Mouse (Mus musculus): ENCODE data around the gene Plce1. TPM values are rescaled to one million over a fixed set of nuclear protein-coding genes. Genes with fewer than 3 reads are reported as not detected.

Gene Plce1
- polyA plus RNA-seq, 1 experiment from 2014 or later: 3.0 TPM

- peak overlapping the region; percentile 91 for H3K4me2 ChIP-seq (ENCODE audit: low read length)
- H3K9ac ChIP-seq (ENCODE audit: low read depth, low read length): peak overlapping the region; percentile 71
- 13% methylated on average over 16 of the region's 16 CpGs for WGBS
- peak overlapping the region; percentile 62 for H3K4me3 ChIP-seq (ENCODE audit: low read length)
- peak; percentile 82 for ATAC-seq
- H3K27me3 ChIP-seq (replicated peaks; ENCODE audit: control insufficient read depth, insufficient read depth, low read length): no peaks in the 10 kb centered on the region
- no peaks in the 10 kb centered on the region for H3K9me3 ChIP-seq (ENCODE audit: control insufficient read depth, low read length)
- H3K36me3 ChIP-seq (ENCODE audit: control insufficient read depth, insufficient read depth, low read length): 0 out of 2 replicates have a peak, but pooled peaks cover 3% of the 10 kb centered on the region
- H3K4me1 ChIP-seq (ENCODE audit: control insufficient read depth, insufficient read depth, low read depth, low read length): peaks cover 9% of the 10 kb centered on the region
- H3K27ac ChIP-seq (ENCODE audit: low read depth, low read length): peak overlapping the region; percentile 60; the same call in 1 of the 2 replicates
Measured at GRCm38 (mm10) chr19:38819427-38819802, 338.5 kb downstream of the Plce1 start.

- WGBS: 91% methylated on average over 4 of the region's 4 CpGs
- no peaks in the 10 kb centered on the region for H3K27me3 ChIP-seq (replicated peaks; ENCODE audit: control insufficient read depth, insufficient read depth, low read length)
- H3K9ac ChIP-seq (ENCODE audit: low read depth, low read length): no peak overlapping the region
- peaks cover 9% of the 10 kb centered on the region for H3K4me1 ChIP-seq (ENCODE audit: control insufficient read depth, insufficient read depth, low read depth, low read length)
- no peak overlapping the region for H3K4me2 ChIP-seq (ENCODE audit: low read length)
- H3K27ac ChIP-seq (ENCODE audit: low read depth, low read length): no peak overlapping the region
- no peak for ATAC-seq
- no peaks in the 10 kb centered on the region for H3K9me3 ChIP-seq (ENCODE audit: control insufficient read depth, low read length)
- H3K36me3 ChIP-seq (ENCODE audit: control insufficient read depth, insufficient read depth, low read length): no peaks in the 10 kb centered on the region
- H3K4me3 ChIP-seq (ENCODE audit: low read length): no peak overlapping the region
Measured at GRCm38 (mm10) chr19:38820186-38820804, 339.4 kb downstream of the Plce1 start.

GRCm38 (mm10) chr19:38833224-38833623 is 352.3 kb downstream of the Plce1 start:
- ATAC-seq: no peak
- WGBS: 63% methylated on average over 1 of the region's 1 CpGs
- H3K4me1 ChIP-seq (ENCODE audit: control insufficient read depth, insufficient read depth, low read depth, low read length): peaks cover 5% of the 10 kb centered on the region
- no peak overlapping the region for H3K4me3 ChIP-seq (ENCODE audit: low read length)
- H3K27ac ChIP-seq (ENCODE audit: low read depth, low read length): no peak overlapping the region
- no peak overlapping the region for H3K4me2 ChIP-seq (ENCODE audit: low read length)
- H3K27me3 ChIP-seq (replicated peaks; ENCODE audit: control insufficient read depth, insufficient read depth, low read length): no peaks in the 10 kb centered on the region
- H3K9ac ChIP-seq (ENCODE audit: low read depth, low read length): no peak overlapping the region
- no peaks in the 10 kb centered on the region for H3K36me3 ChIP-seq (ENCODE audit: control insufficient read depth, insufficient read depth, low read length)
- no peaks in the 10 kb centered on the region for H3K9me3 ChIP-seq (ENCODE audit: control insufficient read depth, low read length)

Other genes with a start within 250 kb of the Plce1 start
- gene Lgi1, start 216.6 kb upstream of the Plce1 start, polyA plus RNA-seq (2015; fragmentation: Nextera tagmentation; extraction: Ambion mirVana): 22.5 and 23.1 TPM in 2 replicates
- 0.99 and 1.3 TPM in 2 replicates for gene Slc35g1, start 85.1 kb upstream of the Plce1 start, polyA plus RNA-seq (2015; fragmentation: Nextera tagmentation; extraction: Ambion mirVana)